Mouse (Mus musculus) splenic B cell, adult 2 months (primary cell): ENCODE data around the gene Spata31.

Source experiments
- DNase-seq: peaks from one replicate; pipeline ENCODE4 v3.0.0-alpha.2; 2011; ENCODE audit warnings: low read depth, low spot score
- H3K27me3 ChIP-seq: 2 replicates; pipeline ENCODE4 v1.6.1; 2012; ENCODE audit warnings: mild to moderate bottlenecking, low read length, moderate library complexity, mixed read lengths; ENCODE audit not compliant: control insufficient read depth, poor library complexity, insufficient read depth, severe bottlenecking
- H3K36me3 ChIP-seq: 2 replicates; pipeline ENCODE4 v1.6.1; 2012; ENCODE audit warnings: mild to moderate bottlenecking, low read length, moderate library complexity, mixed read lengths; ENCODE audit not compliant: control insufficient read depth, poor library complexity, insufficient read depth, severe bottlenecking

Gene Spata31

DNA sequence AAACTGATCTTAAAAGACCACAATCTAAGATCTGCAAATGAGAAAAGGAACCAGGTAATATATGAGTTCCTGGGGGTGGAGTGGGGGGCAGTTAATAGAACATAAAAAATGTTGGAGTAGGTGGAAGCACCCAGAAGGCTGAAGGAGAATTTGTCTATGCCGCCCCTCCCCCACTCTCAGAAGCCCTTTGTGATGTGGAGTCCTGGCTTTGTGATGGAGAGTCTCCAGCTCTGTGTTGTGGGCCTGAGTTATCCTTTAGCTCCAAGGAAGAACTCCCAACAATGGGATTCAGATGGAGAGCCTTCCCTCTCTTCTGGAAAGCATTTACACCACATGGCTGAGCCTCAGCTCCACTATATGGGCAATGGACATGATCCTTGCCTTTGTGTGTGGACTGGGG is at the start of gene Spata31:
Gene Spata31 (plus strand): TSS at position 216 of the 400 bp plus-strand sequence.
- DNase-seq = no peak
- no peaks in the 10 kb centered on the region for H3K36me3 ChIP-seq
- H3K27me3 ChIP-seq = no peaks in the 10 kb centered on the region

DNA sequence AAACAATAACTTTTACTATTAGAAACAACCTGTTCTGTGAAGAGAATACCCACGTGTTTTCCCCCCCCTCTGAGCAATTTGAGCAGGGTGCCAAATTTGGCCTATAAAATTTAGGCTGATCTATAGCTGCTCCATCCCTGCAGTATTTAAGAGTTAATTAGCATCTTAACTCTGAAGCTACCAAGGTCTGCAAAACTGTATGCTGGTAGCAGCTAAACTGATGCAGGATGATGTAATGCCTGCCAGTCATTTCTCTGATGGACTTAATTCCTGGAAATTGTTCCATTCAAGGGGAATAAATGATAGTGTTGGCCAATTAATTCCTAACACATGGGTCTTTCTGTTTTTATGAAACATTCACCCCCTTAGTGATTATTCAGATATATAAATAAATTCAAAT is 14.1 kb upstream of the Spata31 start:
- Histone ChIP-seq H3K36me3 (no peaks in the 10 kb centered on the region), H3K27me3 (no peaks in the 10 kb centered on the region)
- DNase-seq = no peak

DNA sequence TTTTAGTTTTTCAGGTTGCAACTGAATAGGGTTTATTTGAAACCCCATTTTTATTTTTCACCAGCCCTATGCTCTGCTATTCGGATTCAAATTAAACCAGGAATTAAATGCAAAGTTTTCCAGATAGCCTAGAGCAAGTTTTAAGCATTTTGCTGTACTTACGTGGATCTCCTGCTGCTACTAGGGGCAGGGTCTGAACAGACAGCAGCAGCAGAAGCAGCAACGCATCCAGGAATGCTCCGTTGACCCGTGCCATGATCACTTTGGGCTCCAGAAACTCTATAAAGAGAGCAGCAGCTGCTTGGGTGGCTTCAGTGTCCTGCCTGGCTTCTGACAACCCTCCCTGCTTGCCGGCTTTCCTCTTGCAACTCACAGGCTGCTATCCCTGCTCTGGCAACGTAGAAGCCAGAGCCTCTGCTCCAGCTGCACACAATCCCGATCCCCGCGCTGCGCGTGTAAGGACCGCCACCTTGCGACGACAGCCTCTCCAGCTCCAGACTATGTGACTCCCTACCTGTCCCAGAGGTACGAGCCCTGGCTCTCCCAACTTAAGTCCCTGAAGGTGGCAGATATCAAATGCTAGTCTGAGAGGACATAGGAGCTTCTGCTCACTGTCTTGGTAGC is 13.5 kb upstream of the Spata31 start, which contains the start of gene Cntnap3:
Gene Cntnap3 (minus strand): TSS at position 371 of the 624 bp plus-strand sequence.
- Histone ChIP-seq H3K36me3 (no peaks in the 10 kb centered on the region), H3K27me3 (no peaks in the 10 kb centered on the region)
- no peak for DNase-seq
